Mouse (Mus musculus): ENCODE data around the gene Akap2.

The Akap2 gene

GRCm38 (mm10) chr4:57797548-57798285 is 80.3 kb downstream of the Akap2 start:
- peak; percentile 33 for DNase-seq (ENCODE audit: low read depth, low spot score)

GRCm38 (mm10) chr4:57798286-57799018 is 81.0 kb downstream of the Akap2 start:
- DNase-seq (ENCODE audit: low read depth, low spot score) = peak; percentile 96

GRCm38 (mm10) chr4:57799297-57799696 is 81.8 kb downstream of the Akap2 start:
- DNase-seq (ENCODE audit: low read depth, low spot score) = no peak

- no peak for DNase-seq (ENCODE audit: low read depth, low spot score)
Measured at GRCm38 (mm10) chr4:57801239-57801638, 83.8 kb downstream of the Akap2 start.

- no peak for DNase-seq (ENCODE audit: low read depth, low spot score)
Measured at GRCm38 (mm10) chr4:57801986-57802385, 84.5 kb downstream of the Akap2 start.

- peak; percentile 51 for DNase-seq (ENCODE audit: low read depth, low spot score)
Measured at GRCm38 (mm10) chr4:57802411-57802810, 85.0 kb downstream of the Akap2 start.

- peak; percentile 97 for DNase-seq (ENCODE audit: low read depth, low spot score)
Measured at GRCm38 (mm10) chr4:57804902-57805301, 87.4 kb downstream of the Akap2 start.

- no peak for DNase-seq (ENCODE audit: low read depth, low spot score)
Measured at GRCm38 (mm10) chr4:57809449-57809848, 92.0 kb downstream of the Akap2 start.

- DNase-seq (ENCODE audit: low read depth, low spot score) = no peak
Measured at GRCm38 (mm10) chr4:57812075-57812474, 94.6 kb downstream of the Akap2 start.

GRCm38 (mm10) chr4:57812916-57813575 is 95.6 kb downstream of the Akap2 start:
- DNase-seq (ENCODE audit: low read depth, low spot score) = no peak

- DNase-seq (ENCODE audit: low read depth, low spot score) = no peak
Measured at GRCm38 (mm10) chr4:57813576-57813945, 96.1 kb downstream of the Akap2 start.

- DNase-seq (ENCODE audit: low read depth, low spot score) = no peak
Measured at GRCm38 (mm10) chr4:57815355-57815754, 97.9 kb downstream of the Akap2 start.

- no peak for DNase-seq (ENCODE audit: low read depth, low spot score)
Measured at GRCm38 (mm10) chr4:57816146-57816545, 98.7 kb downstream of the Akap2 start.

- DNase-seq (ENCODE audit: low read depth, low spot score) = no peak
Measured at GRCm38 (mm10) chr4:57820839-57821374, 103.5 kb downstream of the Akap2 start.

- DNase-seq (ENCODE audit: low read depth, low spot score) = no peak
Measured at GRCm38 (mm10) chr4:57821556-57822356, 104.3 kb downstream of the Akap2 start.

GRCm38 (mm10) chr4:57822641-57823040 is 105.2 kb downstream of the Akap2 start:
- DNase-seq (ENCODE audit: low read depth, low spot score) = no peak

- no peak for DNase-seq (ENCODE audit: low read depth, low spot score)
Measured at GRCm38 (mm10) chr4:57824626-57825240, 107.3 kb downstream of the Akap2 start.

- no peak for DNase-seq (ENCODE audit: low read depth, low spot score)
Measured at GRCm38 (mm10) chr4:57826272-57826671, 108.8 kb downstream of the Akap2 start.

GRCm38 (mm10) chr4:57829131-57829530 is 111.7 kb downstream of the Akap2 start:
- no peak for DNase-seq (ENCODE audit: low read depth, low spot score)

- DNase-seq (ENCODE audit: low read depth, low spot score) = no peak
Measured at GRCm38 (mm10) chr4:57829740-57830139, 112.3 kb downstream of the Akap2 start.

- no peak for DNase-seq (ENCODE audit: low read depth, low spot score)
Measured at GRCm38 (mm10) chr4:57832318-57832717, 114.9 kb downstream of the Akap2 start.

All from 3T3-L1 (cell line).